Mouse (Mus musculus): ENCODE results near the gene Masp2. TPM values are rescaled to one million over a fixed set of nuclear protein-coding genes. Genes with fewer than 3 reads are reported as not detected.
A peak's percentile ranks its signal among the peaks of the same experiment; 100 is the strongest.

The Masp2 gene
- polyA plus RNA-seq, 1 experiment from 2014 or later = 0.39 TPM

DNA sequence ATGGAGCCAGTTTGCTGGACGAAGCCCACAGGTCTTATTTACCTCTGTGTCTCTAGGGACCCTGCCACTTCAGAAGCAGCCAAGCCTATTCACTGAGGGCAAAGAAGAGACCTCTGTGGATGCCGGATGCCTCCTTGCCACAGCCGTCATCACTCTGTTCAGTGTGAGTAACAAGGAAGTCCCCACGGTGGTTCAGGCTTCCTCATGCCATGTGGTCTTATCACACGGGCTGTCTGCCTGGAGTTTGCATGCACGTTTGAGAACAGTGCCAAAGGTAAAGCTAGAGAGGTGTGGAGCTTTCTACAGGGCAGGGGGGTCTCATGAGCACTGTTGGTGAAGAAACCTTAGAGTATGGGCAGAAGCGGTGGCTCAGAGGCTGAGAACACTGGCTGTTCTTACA is 29.1 kb upstream of the Masp2 start:
- H3K9me3 ChIP-seq (ENCODE audit: low read depth, low read length) = no peaks in the 10 kb centered on the region
- H3K4me2 ChIP-seq = no peak overlapping the region
- no peak for TF ChIP-seq CTCF (IDR thresholded peaks at IDR 0.05; ENCODE audit: low read depth)
- peaks cover 99% of the 10 kb centered on the region for H3K36me3 ChIP-seq (ENCODE audit: insufficient read depth)
- no peaks in the 10 kb centered on the region for H3K4me1 ChIP-seq (ENCODE audit: insufficient read depth)
- H3K27ac ChIP-seq (ENCODE audit: low read depth) = no peak overlapping the region
- 86% methylated on average over 7 of the region's 7 CpGs for WGBS
- no peak overlapping the region for H3K4me3 ChIP-seq (ENCODE audit: low read depth, low read length)
- no peak for ATAC-seq (ENCODE audit: insufficient read depth)
- DNase-seq = no peak
- no peaks in the 10 kb centered on the region for H3K27me3 ChIP-seq (ENCODE audit: insufficient read depth, low read length)
- H3K9ac ChIP-seq = no peak overlapping the region

DNA sequence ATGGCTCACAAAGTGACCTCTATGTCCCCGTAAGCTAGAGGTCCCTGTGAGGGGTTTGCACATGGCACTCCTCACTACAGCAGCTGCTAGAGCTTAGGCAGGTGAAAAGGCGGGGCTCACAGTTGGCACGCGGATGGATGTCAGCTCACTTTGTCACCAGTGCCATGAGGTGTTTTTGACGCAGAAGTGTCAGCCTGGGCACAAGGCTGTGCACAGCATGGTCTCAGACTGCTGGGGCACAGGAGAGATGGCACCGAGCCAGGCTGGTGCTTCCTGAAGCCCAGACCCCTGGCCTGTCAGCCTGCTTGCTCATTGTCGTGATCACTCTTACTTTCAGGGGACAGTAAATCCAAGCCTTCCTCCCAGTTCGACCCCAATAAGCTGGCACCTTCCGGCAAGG is 21.6 kb upstream of the Masp2 start:
- no peak for ATAC-seq (ENCODE audit: insufficient read depth)
- H3K9ac ChIP-seq = no peak overlapping the region
- no peak overlapping the region for H3K4me2 ChIP-seq
- no peak for TF ChIP-seq CTCF (IDR thresholded peaks at IDR 0.05; ENCODE audit: low read depth)
- no peaks in the 10 kb centered on the region for H3K27me3 ChIP-seq (ENCODE audit: insufficient read depth, low read length)
- no peaks in the 10 kb centered on the region for H3K9me3 ChIP-seq (ENCODE audit: low read depth, low read length)
- H3K4me1 ChIP-seq (ENCODE audit: insufficient read depth) = no peaks in the 10 kb centered on the region
- DNase-seq = no peak
- peaks cover 75% of the 10 kb centered on the region for H3K36me3 ChIP-seq (ENCODE audit: insufficient read depth)
- H3K27ac ChIP-seq (ENCODE audit: low read depth) = no peak overlapping the region
- 86% methylated on average over 9 of the region's 9 CpGs for WGBS
- no peak overlapping the region for H3K4me3 ChIP-seq (ENCODE audit: low read depth, low read length)

DNA sequence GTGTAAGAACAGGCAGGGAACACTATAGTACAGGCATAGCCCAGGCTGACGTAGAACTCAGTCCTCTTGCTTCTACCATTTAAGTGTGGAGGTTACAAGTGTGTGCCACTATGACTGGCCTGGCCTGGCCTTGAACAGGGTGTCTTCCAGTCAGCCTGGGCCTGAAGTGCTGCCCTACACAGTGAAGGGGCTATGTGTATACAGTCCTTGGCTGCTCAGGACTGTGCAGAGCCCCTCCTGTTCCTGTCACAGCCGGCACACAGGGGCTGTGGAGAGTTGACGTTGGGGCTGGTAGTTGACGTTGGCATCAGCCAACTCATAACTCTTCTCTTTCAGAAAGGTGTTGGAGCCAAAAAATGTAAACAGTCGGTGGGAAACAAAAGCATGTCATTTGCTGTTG is 20.9 kb upstream of the Masp2 start:
- H3K4me3 ChIP-seq (ENCODE audit: low read depth, low read length) = no peak overlapping the region
- no peak overlapping the region for H3K4me2 ChIP-seq
- H3K36me3 ChIP-seq (ENCODE audit: insufficient read depth) = peaks cover 68% of the 10 kb centered on the region
- no peaks in the 10 kb centered on the region for H3K9me3 ChIP-seq (ENCODE audit: low read depth, low read length)
- no peak for TF ChIP-seq CTCF (IDR thresholded peaks at IDR 0.05; ENCODE audit: low read depth)
- no peaks in the 10 kb centered on the region for H3K4me1 ChIP-seq (ENCODE audit: insufficient read depth)
- DNase-seq = no peak
- no peaks in the 10 kb centered on the region for H3K27me3 ChIP-seq (ENCODE audit: insufficient read depth, low read length)
- no peak overlapping the region for H3K27ac ChIP-seq (ENCODE audit: low read depth)
- 80% methylated on average over 5 of the region's 5 CpGs for WGBS
- H3K9ac ChIP-seq = no peak overlapping the region
- ATAC-seq (ENCODE audit: insufficient read depth) = no peak

DNA sequence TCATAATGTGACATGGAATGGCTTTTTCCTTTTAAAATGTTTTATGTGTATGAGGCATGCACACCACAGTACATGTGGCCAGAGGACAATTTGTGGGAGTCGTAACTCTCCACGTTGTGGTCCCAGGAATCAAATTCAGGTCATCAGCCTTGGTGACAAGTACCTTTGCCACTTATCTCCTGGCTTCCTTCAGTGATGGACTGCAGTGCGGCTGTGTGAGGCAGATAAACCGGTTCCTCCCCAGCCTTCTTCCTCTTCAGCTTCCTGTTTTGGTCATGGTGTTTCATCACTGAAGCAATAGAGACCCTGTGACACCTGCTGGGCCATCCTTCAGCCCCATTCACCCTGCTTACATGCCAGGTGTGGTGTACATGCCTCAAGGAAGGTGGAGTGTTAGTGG is 19.1 kb upstream of the Masp2 start:
- no peaks in the 10 kb centered on the region for H3K9me3 ChIP-seq (ENCODE audit: low read depth, low read length)
- WGBS = 55% methylated on average over 4 of the region's 4 CpGs
- no peak for DNase-seq
- TF ChIP-seq CTCF (IDR thresholded peaks at IDR 0.05; ENCODE audit: low read depth) = no peak
- no peak overlapping the region for H3K4me2 ChIP-seq
- no peak overlapping the region for H3K4me3 ChIP-seq (ENCODE audit: low read depth, low read length)
- H3K27ac ChIP-seq (ENCODE audit: low read depth) = no peak overlapping the region
- H3K27me3 ChIP-seq (ENCODE audit: insufficient read depth, low read length) = no peaks in the 10 kb centered on the region
- no peak overlapping the region for H3K9ac ChIP-seq
- no peak for ATAC-seq (ENCODE audit: insufficient read depth)
- no peaks in the 10 kb centered on the region for H3K4me1 ChIP-seq (ENCODE audit: insufficient read depth)
- H3K36me3 ChIP-seq (ENCODE audit: insufficient read depth) = peaks cover 50% of the 10 kb centered on the region

DNA sequence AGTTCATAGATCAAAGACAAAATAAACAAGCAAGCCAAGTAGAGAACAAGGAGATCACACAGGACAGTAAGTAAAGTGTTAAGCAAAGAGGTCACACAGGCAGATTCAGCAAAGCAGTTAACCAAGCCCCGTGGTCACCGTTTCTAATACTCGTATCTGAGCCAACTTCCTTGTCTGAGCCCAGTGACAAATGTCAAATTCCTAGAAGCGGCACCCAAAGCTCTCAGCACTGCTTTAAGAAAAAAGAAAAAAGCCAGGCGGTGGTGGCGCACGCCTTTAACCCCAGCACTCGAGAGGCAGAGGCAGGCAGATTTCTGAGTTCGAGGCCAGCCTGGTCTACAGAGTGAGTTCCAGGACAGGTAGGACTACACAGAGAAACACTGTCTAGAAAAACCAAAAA is 15.7 kb upstream of the Masp2 start:
- whole genome bisulfite sequencing = 61% methylated on average over 9 of the region's 9 CpGs
- no peak overlapping the region for H3K9ac ChIP-seq
- H3K27ac ChIP-seq (ENCODE audit: low read depth) = no peak overlapping the region
- H3K36me3 ChIP-seq (ENCODE audit: insufficient read depth) = peaks cover 17% of the 10 kb centered on the region
- H3K9me3 ChIP-seq (ENCODE audit: low read depth, low read length) = no peaks in the 10 kb centered on the region
- no peak for DNase-seq
- no peak overlapping the region for H3K4me2 ChIP-seq
- H3K4me1 ChIP-seq (ENCODE audit: insufficient read depth) = no peaks in the 10 kb centered on the region
- TF ChIP-seq CTCF (IDR thresholded peaks at IDR 0.05; ENCODE audit: low read depth) = no peak
- no peaks in the 10 kb centered on the region for H3K27me3 ChIP-seq (ENCODE audit: insufficient read depth, low read length)
- no peak overlapping the region for H3K4me3 ChIP-seq (ENCODE audit: low read depth, low read length)
- ATAC-seq (ENCODE audit: insufficient read depth) = no peak

DNA sequence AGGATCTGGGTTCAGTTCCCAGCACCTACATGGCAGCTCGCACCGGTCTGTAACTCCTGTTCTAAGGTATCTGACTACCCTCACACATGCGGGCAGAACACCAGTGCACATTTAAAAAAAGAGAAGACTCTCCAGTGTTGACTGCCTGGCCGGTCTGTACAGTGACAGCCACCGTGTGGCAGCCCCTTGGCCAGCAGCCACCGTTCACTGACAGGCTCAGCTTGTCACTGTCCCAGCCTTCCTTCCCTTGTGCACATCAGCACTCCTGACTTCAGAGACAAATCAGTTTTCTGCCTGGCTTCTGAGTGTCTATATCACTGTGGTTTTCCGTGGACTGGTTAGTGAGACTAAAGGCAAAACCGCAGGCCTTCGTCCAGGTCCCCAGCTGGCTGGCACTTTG is 13.6 kb upstream of the Masp2 start:
- no peak overlapping the region for H3K4me3 ChIP-seq (ENCODE audit: low read depth, low read length)
- peaks cover 11% of the 10 kb centered on the region for H3K36me3 ChIP-seq (ENCODE audit: insufficient read depth)
- H3K9me3 ChIP-seq (ENCODE audit: low read depth, low read length) = no peaks in the 10 kb centered on the region
- DNase-seq (peak; percentile 46), ATAC-seq (ENCODE audit: insufficient read depth) (no peak)
- no peak overlapping the region for H3K4me2 ChIP-seq
- no peak overlapping the region for H3K27ac ChIP-seq (ENCODE audit: low read depth)
- TF ChIP-seq CTCF (IDR thresholded peaks at IDR 0.05; ENCODE audit: low read depth) = no peak
- no peaks in the 10 kb centered on the region for H3K27me3 ChIP-seq (ENCODE audit: insufficient read depth, low read length)
- WGBS = 62% methylated on average over 9 of the region's 9 CpGs
- 0 out of 2 replicates have a peak, but pooled peaks cover 4% of the 10 kb centered on the region for H3K4me1 ChIP-seq (ENCODE audit: insufficient read depth)
- no peak overlapping the region for H3K9ac ChIP-seq

DNA sequence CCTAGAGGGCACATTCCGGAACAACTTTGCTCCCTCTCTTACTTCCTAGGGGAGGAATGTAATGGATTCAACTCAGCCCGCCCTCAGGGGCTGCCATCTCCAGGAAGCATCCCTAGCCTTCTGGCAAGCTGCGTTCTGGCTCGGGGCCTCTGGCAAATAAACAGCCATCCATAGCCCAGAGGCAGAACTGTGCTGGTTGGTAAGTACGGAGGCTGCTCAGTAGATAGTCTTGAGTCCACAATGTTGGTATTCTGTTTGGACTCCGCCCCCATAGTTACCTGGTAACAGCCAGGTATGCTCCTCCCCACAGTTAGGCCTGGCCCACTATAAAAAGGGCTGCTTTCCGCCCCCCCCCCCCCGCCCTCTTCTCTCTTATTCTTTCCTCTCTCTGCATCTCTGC is 12.8 kb upstream of the Masp2 start:
- H3K36me3 ChIP-seq (ENCODE audit: insufficient read depth) = peaks cover 18% of the 10 kb centered on the region
- no peak overlapping the region for H3K27ac ChIP-seq (ENCODE audit: low read depth)
- H3K4me1 ChIP-seq (ENCODE audit: insufficient read depth) = 0 out of 2 replicates have a peak, but pooled peaks cover 4% of the 10 kb centered on the region
- DNase-seq = peak; percentile 50
- no peak for TF ChIP-seq CTCF (IDR thresholded peaks at IDR 0.05; ENCODE audit: low read depth)
- H3K4me2 ChIP-seq = peak overlapping the region; percentile 36
- ATAC-seq (ENCODE audit: insufficient read depth) = no peak
- WGBS = 60% methylated on average over 6 of the region's 8 CpGs
- no peaks in the 10 kb centered on the region for H3K9me3 ChIP-seq (ENCODE audit: low read depth, low read length)
- H3K4me3 ChIP-seq (ENCODE audit: low read depth, low read length) = no peak overlapping the region
- no peak overlapping the region for H3K9ac ChIP-seq
- no peaks in the 10 kb centered on the region for H3K27me3 ChIP-seq (ENCODE audit: insufficient read depth, low read length)
